Mouse (Mus musculus) heart, embryonic 14.5 days (tissue): ENCODE measurements around the gene Zic4. TPM values are rescaled to one million over a fixed set of nuclear protein-coding genes. Genes with fewer than 3 reads are reported as not detected.

Experiments
- polyA plus RNA-seq: library from polyadenylated mRNA; unstranded; fragments of >200 nt; fragmentation: Nextera tagmentation; extraction: Ambion mirVana; gene quantifications from 2 replicates; pipeline ENCODE4 v1.2.1, GENCODE M21; 2014

The Zic4 gene
- polyA plus RNA-seq, 1 experiment from 2014 or later: not detected

Other genes with a start within 250 kb of the Zic4 start
- 0.03 TPM in 1 of 2 replicates, not detected in the other for gene Zic1, start 3.4 kb downstream of the Zic4 start, polyA plus RNA-seq